Mouse (Mus musculus): ENCODE measurements around the gene Wdfy4.

Gene Wdfy4

GRCm38 (mm10) chr14:33185068-33185800 lies at the start of gene Wdfy4:
Gene Wdfy4, minus strand, starts transcription at chr14:33185508.
- in situ Hi-C loops (cut with MboI, MseI): no loop called here

DNA sequence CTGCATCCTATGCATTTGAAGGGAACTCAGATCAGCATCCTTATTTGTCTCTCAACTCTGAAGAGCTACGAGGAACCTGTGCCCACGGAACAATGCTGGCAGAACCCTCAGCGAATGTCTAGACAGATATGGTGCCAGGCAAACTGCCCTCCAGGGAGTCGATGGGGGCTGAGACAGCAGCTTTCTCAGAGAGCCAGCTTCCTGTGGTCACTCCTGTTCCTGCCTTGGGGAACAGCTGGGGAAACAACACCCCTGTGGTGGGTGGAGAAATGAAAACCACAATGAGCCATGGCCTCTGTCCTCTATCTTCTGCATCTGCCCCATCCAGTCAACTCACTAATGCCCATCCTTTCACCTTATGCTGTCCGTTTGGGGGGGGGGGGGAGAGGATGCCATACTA lies 46.7 kb upstream of the Wdfy4 start:
- in situ Hi-C loops (cut with MboI, MseI): no loop called here

DNA sequence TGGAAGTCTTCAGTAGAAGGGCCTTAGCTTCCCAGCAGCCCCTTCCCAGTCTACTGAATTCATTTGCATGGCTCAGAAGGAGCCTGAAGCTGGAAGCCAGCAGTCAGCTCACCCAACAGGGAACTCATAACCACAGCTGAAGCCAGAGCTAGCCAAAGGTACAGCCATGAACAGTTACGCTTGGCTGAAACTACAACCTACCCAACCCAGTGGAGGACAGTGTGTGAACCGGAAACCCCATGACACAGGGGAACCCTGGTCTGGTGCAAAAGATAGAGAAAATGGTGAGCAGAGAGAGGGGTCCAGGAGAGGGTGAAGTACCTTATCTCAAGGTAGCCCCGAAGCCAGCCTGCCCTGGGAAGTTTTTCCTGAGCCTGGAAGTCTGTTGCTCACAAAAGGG lies 46.0 kb upstream of the Wdfy4 start:
- in situ Hi-C loops (cut with MboI, MseI): no loop called here

DNA sequence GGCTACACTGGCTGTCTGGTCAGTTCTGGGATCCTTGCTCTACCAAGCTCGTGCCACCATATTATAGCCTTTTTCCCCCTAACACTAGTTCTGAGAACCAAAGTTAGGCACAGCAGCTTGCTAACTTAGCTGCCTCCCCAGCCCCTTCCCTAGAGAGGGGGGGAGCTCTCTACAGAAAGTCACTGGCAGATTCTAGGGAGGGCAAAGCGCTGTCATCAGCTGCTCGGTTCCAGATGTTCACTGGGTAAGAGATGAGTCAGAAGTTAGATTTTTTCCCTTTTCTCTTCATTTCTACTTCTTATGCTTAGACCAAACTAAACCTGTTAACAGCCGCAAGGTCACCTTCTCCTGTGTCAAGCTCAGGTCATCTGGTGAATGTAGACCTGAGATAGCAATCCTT lies 45.4 kb upstream of the Wdfy4 start:
- in situ Hi-C loops (cut with MboI, MseI): no loop called here

- in situ Hi-C loops (cut with MboI, MseI): no loop called here
Observed at GRCm38 (mm10) chr14:33225235-33225634, 39.9 kb upstream of the Wdfy4 start.

GRCm38 (mm10) chr14:33216343-33217208 lies 31.3 kb upstream of the Wdfy4 start:
- in situ Hi-C loops (cut with MboI, MseI): loop anchor here (5.0 kb wide), 1 partner anchor 86 kb away; no protein-coding TSS in a partner anchor

DNA sequence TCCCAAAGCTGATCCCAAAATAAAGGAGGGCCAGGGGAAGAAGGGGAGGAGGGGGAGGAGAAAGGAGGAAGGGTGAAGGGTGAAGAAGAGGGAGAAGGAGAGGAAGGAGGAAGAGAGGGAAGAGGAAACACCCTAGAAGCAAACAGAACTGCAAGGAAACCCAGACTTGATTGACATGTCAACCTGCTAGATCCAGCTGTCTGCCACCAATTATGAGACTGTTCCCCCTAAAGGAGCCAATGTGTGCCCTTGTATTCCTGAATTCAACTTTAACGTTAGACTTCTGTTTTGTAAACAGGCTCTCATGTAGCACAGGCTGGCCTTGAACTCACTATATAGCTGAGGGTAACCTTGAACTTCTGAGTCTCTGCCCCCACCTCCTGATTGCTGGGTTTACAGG lies 29.9 kb upstream of the Wdfy4 start:
- in situ Hi-C loops (cut with MboI, MseI): loop anchor here (5.0 kb wide), 1 partner anchor 87 kb away; no protein-coding TSS in a partner anchor

GRCm38 (mm10) chr14:33214767-33215128 lies 29.4 kb upstream of the Wdfy4 start:
- in situ Hi-C loops (cut with MboI, MseI): loop anchor here (5.0 kb wide), 1 partner anchor 88 kb away; no protein-coding TSS in a partner anchor

- in situ Hi-C loops (cut with MboI, MseI): no loop called here
Observed at GRCm38 (mm10) chr14:33213823-33214766, 28.8 kb upstream of the Wdfy4 start, which contains the start of gene Arhgap22. Gene Arhgap22, plus strand, starts transcription at chr14:33214026.

DNA sequence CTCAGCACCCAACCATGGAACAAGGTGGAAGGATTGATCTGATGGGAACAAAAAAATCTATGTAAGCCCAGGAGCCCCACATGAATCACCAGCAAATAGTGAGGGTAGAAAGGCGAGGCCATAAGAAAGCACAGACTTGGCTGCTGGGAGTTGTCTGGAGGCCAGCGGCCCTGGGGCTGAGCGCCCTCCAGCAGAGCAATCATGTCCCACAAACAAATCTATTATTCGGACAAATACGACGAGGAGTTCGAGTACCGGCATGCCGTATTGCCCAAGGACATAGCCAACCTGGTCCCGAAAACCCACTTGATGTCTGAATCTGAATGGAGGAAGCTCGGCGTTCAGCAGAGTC lies 27.6 kb upstream of the Wdfy4 start:
- in situ Hi-C loops (cut with MboI, MseI): no loop called here

DNA sequence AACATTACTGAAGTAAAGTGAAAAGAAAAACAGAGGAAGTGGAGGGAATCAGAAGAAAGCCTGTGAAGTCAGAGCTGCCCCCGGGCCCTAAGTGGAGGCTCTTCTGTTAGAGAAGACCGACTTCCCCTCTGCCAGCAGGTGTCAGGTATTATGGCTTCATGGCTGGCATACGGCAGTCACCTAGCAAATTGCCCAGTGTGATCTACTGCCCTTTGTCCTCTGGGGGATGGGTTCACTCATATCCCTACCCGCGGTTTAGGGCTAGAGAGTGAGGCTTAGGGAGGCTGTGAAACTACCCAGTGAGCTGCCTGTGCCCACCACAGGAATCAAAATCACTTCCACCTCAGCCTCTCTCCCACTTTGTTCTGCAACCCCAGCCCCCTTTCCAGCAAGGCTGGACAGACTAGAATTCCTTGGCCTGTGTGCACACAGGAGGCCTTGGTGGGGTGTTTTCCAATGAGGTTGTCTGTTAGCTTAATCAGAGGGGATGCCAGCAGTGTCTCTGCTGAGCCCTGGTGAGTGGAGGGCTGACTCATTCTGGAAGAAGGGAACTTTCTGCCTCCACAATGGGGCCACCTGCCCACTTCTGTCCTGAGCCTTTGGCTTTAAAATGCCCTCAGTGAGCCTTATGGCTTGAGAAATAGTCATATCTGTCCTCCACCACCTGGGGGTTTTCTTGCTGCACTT lies 27.1 kb upstream of the Wdfy4 start:
- in situ Hi-C loops (cut with MboI, MseI): no loop called here

DNA sequence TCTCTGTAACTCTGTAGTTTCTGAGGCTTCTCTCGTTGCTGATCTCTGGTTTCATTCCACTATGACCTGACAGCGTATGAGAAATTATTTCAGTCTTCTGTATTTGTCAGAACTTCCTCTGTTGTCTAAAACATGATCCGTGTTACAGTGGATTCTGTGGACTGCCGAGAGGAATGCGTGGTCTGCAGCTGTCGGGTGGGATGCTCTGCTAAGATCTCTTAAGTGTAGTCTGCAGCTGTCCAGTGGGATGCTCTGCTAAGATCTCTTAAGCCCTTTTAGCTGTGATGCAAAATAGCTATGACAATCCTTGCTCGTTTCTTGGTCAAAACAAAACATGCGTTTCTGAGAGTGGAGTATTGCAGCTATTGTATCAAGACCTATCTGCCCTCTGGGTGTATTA lies 25.5 kb upstream of the Wdfy4 start:
- in situ Hi-C loops (cut with MboI, MseI): no loop called here

DNA sequence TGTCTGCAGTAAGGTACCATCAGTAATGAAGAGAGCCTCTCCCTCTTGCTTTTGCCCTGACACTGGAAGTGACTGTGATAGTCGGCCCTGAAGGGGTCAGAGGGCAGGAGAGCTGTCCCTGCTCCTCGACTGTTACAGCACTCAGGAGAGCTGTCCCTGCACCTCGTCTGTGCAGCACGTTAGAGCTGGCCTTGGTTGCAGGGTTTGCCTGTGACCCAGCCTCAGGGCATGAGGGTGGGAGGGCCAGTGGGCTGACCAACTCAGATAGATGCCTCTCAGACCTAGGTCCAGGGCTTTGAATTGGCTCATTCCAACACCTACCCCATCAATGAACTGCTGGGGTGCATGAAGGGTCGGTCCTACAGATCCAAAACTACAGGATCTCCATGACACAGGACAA lies 23.0 kb upstream of the Wdfy4 start:
- in situ Hi-C loops (cut with MboI, MseI): no loop called here

DNA sequence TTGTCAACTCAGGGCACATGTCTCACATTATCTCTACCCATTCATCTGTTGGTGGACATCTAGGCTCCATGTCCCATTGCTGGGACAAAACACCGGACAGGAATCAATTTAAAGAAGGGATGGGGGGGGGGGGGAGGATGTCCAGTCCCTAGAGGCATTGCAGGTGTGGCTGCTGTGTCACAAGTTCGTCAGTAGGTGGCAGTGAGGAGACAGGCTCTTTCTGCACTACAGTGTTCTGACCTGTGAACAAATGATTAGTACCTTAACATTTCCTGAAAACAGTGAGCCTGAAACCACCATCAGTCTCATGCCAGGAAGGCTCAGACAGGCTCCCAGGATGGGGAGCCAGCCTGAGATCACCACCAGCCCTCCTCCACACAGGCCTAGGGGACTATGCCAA lies 21.7 kb upstream of the Wdfy4 start:
- in situ Hi-C loops (cut with MboI, MseI): no loop called here

GRCm38 (mm10) chr14:33205280-33205965 lies 20.1 kb upstream of the Wdfy4 start:
- in situ Hi-C loops (cut with MboI, MseI): no loop called here

GRCm38 (mm10) chr14:33203777-33204176 lies 18.5 kb upstream of the Wdfy4 start:
- in situ Hi-C loops (cut with MboI, MseI): no loop called here

DNA sequence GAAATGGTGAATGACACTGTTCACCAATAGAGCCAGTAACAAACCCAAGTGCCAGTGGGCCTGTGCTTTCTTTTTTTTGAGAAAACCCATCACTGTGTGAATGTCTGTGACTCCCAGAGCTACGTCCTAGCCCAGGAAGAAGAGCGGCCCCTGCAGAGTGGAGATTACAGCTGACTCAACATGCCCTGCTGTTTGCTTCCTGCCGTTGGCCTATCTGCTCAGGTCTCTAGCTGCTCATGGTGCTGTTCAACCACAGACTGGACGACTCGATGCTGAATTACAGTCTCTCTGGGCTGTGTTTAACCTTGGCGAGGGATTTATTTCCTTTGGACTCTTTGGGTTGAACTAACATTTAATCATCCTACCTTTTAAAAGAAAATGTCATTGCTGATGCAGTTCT lies 17.6 kb upstream of the Wdfy4 start:
- in situ Hi-C loops (cut with MboI, MseI): no loop called here

DNA sequence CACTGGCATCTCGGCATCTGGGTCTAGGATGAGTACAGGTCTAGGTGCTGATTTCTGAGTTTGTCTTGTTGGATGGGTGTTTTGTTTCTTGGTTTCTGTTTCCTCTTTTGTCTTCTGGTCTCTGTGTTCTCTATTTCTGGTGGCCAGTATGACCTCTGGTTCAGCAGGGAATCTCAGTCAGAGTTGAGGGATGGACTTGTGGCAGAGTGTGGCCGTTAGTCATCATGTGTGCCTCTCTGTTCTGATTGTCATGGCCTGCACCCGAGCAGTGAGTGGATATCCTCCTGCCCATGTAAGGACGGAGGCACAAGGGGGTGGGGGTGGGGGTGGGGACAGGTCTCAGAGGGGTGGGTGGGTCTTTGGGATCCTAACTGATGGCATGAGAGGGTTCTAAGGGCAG lies 16.9 kb upstream of the Wdfy4 start:
- in situ Hi-C loops (cut with MboI, MseI): no loop called here

DNA sequence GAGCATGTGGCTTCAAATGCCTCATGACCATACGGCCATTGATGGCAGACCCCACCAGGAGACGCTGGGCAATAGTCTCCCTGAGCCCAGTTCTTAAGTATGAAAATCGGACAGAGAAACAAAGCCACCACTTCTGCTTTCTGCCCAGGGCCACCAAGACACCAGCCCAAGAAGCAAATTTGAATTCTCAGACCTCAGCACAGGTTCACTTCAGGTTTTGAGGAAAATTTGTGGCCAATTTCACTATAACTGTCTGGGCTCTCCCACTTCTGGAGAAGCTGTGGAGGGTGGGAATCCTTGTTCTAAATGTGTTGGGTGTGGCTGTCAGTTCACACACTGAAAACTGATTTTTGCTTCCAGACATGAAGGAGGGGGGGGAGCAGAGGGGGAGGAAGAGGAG lies 8.9 kb upstream of the Wdfy4 start:
- in situ Hi-C loops (cut with MboI, MseI): no loop called here

DNA sequence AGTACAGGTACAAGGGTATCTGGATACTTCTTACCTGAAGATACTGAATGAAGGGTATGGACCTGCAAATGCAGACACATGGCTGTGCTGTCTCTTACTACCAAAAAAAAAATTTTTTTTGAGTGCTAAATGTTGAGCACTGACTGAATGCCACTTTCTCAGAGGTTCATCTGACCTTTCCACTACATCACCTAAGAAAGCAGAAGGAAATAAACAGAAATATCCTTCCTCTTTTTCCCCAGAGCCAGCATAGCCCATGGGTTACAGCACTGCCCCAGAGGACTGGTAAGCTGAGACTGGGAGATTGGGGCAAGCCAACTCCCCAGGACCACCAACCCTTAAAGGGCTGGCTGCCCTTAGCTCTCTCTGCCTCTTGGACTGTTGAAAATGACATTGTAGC lies 8.5 kb upstream of the Wdfy4 start:
- in situ Hi-C loops (cut with MboI, MseI): no loop called here

DNA sequence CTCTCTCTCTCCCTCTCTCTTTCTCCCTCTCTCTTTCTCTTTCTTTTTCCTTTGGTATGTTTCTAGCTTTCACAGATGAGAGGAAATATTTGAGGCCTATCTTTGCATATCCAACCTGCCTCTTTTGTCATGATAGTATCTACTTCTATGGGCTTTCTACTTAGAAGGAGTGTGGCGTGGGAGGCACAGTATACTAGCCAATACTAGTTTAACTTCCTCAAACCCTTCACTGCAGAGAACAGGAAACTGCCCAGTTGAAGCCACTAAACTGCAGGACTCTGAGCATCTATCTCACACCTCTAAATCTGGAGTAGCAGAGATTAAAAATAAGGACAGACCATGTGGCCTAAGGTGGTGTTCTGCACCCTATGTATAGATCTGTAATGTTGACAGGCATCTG lies 5.3 kb upstream of the Wdfy4 start:
- in situ Hi-C loops (cut with MboI, MseI): no loop called here

Data from T-helper 17 cell (primary cell).